Comparison of ENCODE assay signal across 8 mouse cellular contexts in the genomic region with DNA sequence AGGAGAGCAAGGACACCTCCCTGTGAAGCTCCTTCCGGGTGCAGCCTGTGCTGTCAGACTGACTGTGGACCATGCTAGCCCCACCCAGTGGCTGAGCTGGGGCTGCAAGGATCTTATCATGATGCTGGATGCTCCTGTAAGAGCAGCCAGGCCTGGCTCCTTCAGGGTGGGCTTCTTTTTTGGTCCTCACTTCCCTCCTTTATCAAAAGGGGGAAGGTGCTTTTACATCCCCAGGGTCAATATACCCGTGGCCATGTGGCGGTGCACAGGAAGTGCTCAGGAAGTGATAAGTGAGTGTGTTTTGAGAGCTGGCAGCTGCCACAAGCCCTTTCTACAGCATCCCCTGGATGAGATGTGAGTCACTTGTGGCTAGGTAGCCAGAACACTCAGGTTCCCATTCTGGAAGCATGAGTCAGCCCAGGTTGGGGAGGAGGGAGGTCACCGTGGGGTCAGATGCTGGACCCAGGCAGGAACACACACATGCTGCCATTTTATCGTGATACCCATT. TPM values are rescaled to one million over a fixed set of nuclear protein-coding genes. Genes with fewer than 3 reads are reported as not detected.
A peak's percentile ranks its signal among the peaks of the same experiment; 100 is the strongest.
DNase-seq lines count a peak whose midpoint lies in the region; ATAC-seq and TF ChIP-seq lines count a peak whose summit lies in the region.

No protein-coding gene starts in this region.

- no peaks in the 10 kb centered on the region for H3K27me3 ChIP-seq in cerebellum, adult 2 months (ENCODE audit: control insufficient read depth, insufficient read depth, low read length)
- no peaks in the 10 kb centered on the region for H3K27me3 ChIP-seq in intestine, embryonic 15.5 days (replicated peaks)
- H3K27me3 ChIP-seq in splenic B cell, adult 2 months (ENCODE audit: control insufficient read depth, insufficient read depth, low read length, poor library complexity, severe bottlenecking) = no peaks in the 10 kb centered on the region

- 71% methylated on average over 5 of the region's 5 CpGs for WGBS in cerebellum, adult 2 months
- WGBS in intestine, embryonic 15.5 days = 40% methylated on average over 5 of the region's 5 CpGs

- ATAC-seq in intestine, embryonic 15.5 days = 0 out of 2 replicates have a peak, but pooled peaks have one; percentile 40

- H3K4me2 ChIP-seq in intestine, embryonic 15.5 days (replicated peaks) = no peak overlapping the region

- H3K36me3 ChIP-seq in intestine, embryonic 15.5 days = no peaks in the 10 kb centered on the region
- no peaks in the 10 kb centered on the region for H3K36me3 ChIP-seq in splenic B cell, adult 2 months (ENCODE audit: control insufficient read depth, insufficient read depth, low read length, poor library complexity, severe bottlenecking)

- TF ChIP-seq POLR2A in cerebellum, adult 2 months (IDR thresholded peaks at IDR 0.05; ENCODE audit: borderline replicate concordance, insufficient read depth, low read length) = no peak

- TF ChIP-seq CTCF in cerebellum, adult 2 months (IDR thresholded peaks at IDR 0.05; ENCODE audit: borderline replicate concordance, insufficient read depth, low read depth, low read length) = 0 out of 2 replicates have a peak, but pooled peaks have one; percentile 7

- no peak overlapping the region for H3K27ac ChIP-seq in cerebellum, adult 2 months (ENCODE audit: insufficient read depth, low read length)
- H3K27ac ChIP-seq in intestine, embryonic 15.5 days = no peak overlapping the region

- DNase-seq in cerebellum, adult 2 months = no peak
- no peak for DNase-seq in cerebellum, adult 18-20 months
- peak; percentile 33 for DNase-seq in right cerebral cortex, adult 18-20 months
- no peak for DNase-seq in right cerebral cortex, postnatal 10 days (ENCODE audit: low spot score in 2 of 2)
- peak; percentile 44 for DNase-seq in splenic B cell, adult 2 months (ENCODE audit: low read depth, low spot score)
- DNase-seq in MN1 (ENCODE audit: low spot score) = no peak
- DNase-seq in cerebellum, adult 9-10 months = no peak

- no peaks in the 10 kb centered on the region for H3K9me3 ChIP-seq in intestine, embryonic 15.5 days

- no peak overlapping the region for H3K9ac ChIP-seq in intestine, embryonic 15.5 days

- peaks cover 7% of the 10 kb centered on the region for H3K4me1 ChIP-seq in cerebellum, adult 2 months (ENCODE audit: control insufficient read depth, insufficient read depth, low read length)
- H3K4me1 ChIP-seq in intestine, embryonic 15.5 days (replicated peaks) = 0 out of 2 replicates have a peak, but pooled peaks cover 4% of the 10 kb centered on the region

- H3K4me3 ChIP-seq in cerebellum, adult 2 months (replicated peaks; ENCODE audit: insufficient read depth, low read depth, low read length) = no peak overlapping the region
- H3K4me3 ChIP-seq in intestine, embryonic 15.5 days (replicated peaks) = no peak overlapping the region

RNA-seq across cellular contexts. Expression of a gene that starts 18.1 kb away (rescaled TPM):
- polyA plus RNA-seq in cerebellum, adult 2 months (2012; rRNA removed) = 0.05 and 0.30 TPM in 2 replicates
- 1.2 TPM in 2 replicates for polyA plus RNA-seq in intestine, embryonic 15.5 days (2015; fragmentation: Nextera tagmentation; extraction: Ambion mirVana)

RNA-seq across cellular contexts. Expression of a gene that starts 22.8 kb away (rescaled TPM):
- 0.33 and 0.36 TPM in 2 replicates for polyA plus RNA-seq in cerebellum, adult 2 months (2012; rRNA removed)
- polyA plus RNA-seq in intestine, embryonic 15.5 days (2015; fragmentation: Nextera tagmentation; extraction: Ambion mirVana) = 134 and 137 TPM in 2 replicates

RNA-seq across cellular contexts. Expression of a gene that starts 50.5 kb away (rescaled TPM):
- 0.13 and 0.15 TPM in 2 replicates for polyA plus RNA-seq in cerebellum, adult 2 months (2012; rRNA removed)
- 0.20 and 0.21 TPM in 2 replicates for polyA plus RNA-seq in intestine, embryonic 15.5 days (2015; fragmentation: Nextera tagmentation; extraction: Ambion mirVana)

RNA-seq across cellular contexts. Expression of a gene that starts 59.5 kb away (rescaled TPM):
- not detected in 2 replicates for polyA plus RNA-seq in cerebellum, adult 2 months (2012; rRNA removed)
- polyA plus RNA-seq in intestine, embryonic 15.5 days (2015; fragmentation: Nextera tagmentation; extraction: Ambion mirVana) = not detected in 2 replicates

Comparison
In these comparisons a context has a peak if more than half of its experiments do, and no peak if none do; other contexts are left out.
1. DNase-seq: peak in right cerebral cortex, adult 18-20 months (single experiment) and splenic B cell, adult 2 months (single experiment); none in cerebellum, adult 2 months (0 of 2), cerebellum, adult 18-20 months (0 of 2), right cerebral cortex, postnatal 10 days (0 of 2), MN1 (single experiment) and cerebellum, adult 9-10 months (single experiment).
2. RNA of a gene that starts 22.8 kb away (polyA plus RNA-seq): 134 to 137 TPM in intestine, embryonic 15.5 days; 0.33 to 0.36 TPM in cerebellum, adult 2 months; every median in the first group is over 10 times any median in the second.